Comparison of ENCODE assay signal across 10 mouse cellular contexts in the genomic region with DNA sequence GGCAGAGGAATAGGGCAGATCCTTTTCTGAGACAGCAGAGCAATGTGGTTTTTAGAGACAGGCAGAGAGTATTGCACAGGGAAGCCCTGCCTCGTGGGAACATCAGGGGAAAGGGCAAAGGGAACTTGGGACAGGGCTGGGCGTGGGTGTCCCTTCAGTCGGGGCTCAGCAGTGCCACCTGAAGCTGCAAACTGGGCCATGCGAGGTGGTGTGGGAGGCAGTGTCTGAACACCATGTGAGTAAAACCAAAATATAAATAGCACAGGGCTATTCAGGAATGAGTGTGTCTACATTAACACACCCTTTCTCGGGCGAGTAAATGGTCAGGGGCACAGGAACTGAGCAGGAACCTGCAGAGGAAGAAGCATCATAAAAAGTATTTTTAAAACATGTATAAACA.
DNase-seq lines count a peak whose midpoint lies in the region; ATAC-seq and TF ChIP-seq lines count a peak whose summit lies in the region.
"Had no signal": no experiment of that assay in that cellular context is flagged by ENCODE, and none has a peak within 500 bp of the region (broad histone marks: within the 10 kb centered on the region; RNA-seq: fewer than 3 reads in every experiment).

No protein-coding gene starts in this region.

- no peaks in the 10 kb centered on the region for H3K27me3 ChIP-seq in forebrain, embryonic 14.5 days (replicated peaks; ENCODE audit: control insufficient read depth, insufficient read depth, low read length)
- no peaks in the 10 kb centered on the region for H3K27me3 ChIP-seq in forebrain, postnatal 0 days (ENCODE audit: insufficient read depth, low read length)
- no peaks in the 10 kb centered on the region for H3K27me3 ChIP-seq in lung, postnatal 0 days (replicated peaks; ENCODE audit: insufficient read depth, low read length)

- TF ChIP-seq EP300 in lung, postnatal 0 days (IDR thresholded peaks at IDR 0.05) = no peak

- DNase-seq in forebrain, embryonic 14.5 days (ENCODE audit: low spot score) = no peak
- no peak for DNase-seq in forebrain, postnatal 0 days
- peak; percentile 14 to 22 for DNase-seq in lung, adult 18-20 months
- no peak for DNase-seq in lung, postnatal 0 days (ENCODE audit: low spot score)
- DNase-seq in gastrocnemius, postnatal 14 days = peak; percentile 30
- peak; percentile 42 for DNase-seq in heart, postnatal 4 days
- no peak for DNase-seq in thymus, adult 18-20 months
- DNase-seq in T-cell, adult 2 months (ENCODE audit: low spot score) = no peak
- DNase-seq: lung, embryonic 14.5 days; spleen, adult 18-20 months had no signal

- no peak for TF ChIP-seq CTCF in forebrain, postnatal 0 days (IDR thresholded peaks at IDR 0.05; ENCODE audit: low read depth)
- TF ChIP-seq CTCF in lung, postnatal 0 days (IDR thresholded peaks at IDR 0.05) = no peak

- 0 out of 2 replicates have a peak overlapping the region, but pooled peaks have one; percentile 21 for H3K27ac ChIP-seq in forebrain, embryonic 14.5 days (ENCODE audit: low read depth, low read length)
- H3K27ac ChIP-seq in forebrain, postnatal 0 days (ENCODE audit: low read depth, low read length) = no peak overlapping the region
- no peak overlapping the region for H3K27ac ChIP-seq in lung, postnatal 0 days (ENCODE audit: low read length)

- ATAC-seq in forebrain, embryonic 14.5 days = peak; percentile 33; the same call in 1 of the 2 replicates
- no peak; the same call in 1 of the 2 replicates for ATAC-seq in forebrain, postnatal 0 days
- no peak for ATAC-seq in lung, postnatal 0 days

- H3K9ac ChIP-seq in forebrain, embryonic 14.5 days (ENCODE audit: low read length) = no peak overlapping the region
- no peak overlapping the region for H3K9ac ChIP-seq in forebrain, postnatal 0 days
- no peak overlapping the region for H3K9ac ChIP-seq in lung, postnatal 0 days (replicated peaks; ENCODE audit: low read depth)
- H3K9ac ChIP-seq: lung, embryonic 14.5 days had no signal

- intact Hi-C loops in gastrocnemius, postnatal 14 days (cut with DNase I; ENCODE audit: low total_unique reads) = no loop called here

- H3K4me2 ChIP-seq in forebrain, embryonic 14.5 days (ENCODE audit: low read length) = no peak overlapping the region
- no peak overlapping the region for H3K4me2 ChIP-seq in forebrain, postnatal 0 days (ENCODE audit: low read depth)
- no peak overlapping the region for H3K4me2 ChIP-seq in lung, postnatal 0 days (replicated peaks; ENCODE audit: low read depth, low read length)
- H3K4me2 ChIP-seq: lung, embryonic 14.5 days had no signal

- H3K9me3 ChIP-seq in forebrain, embryonic 14.5 days (replicated peaks; ENCODE audit: control insufficient read depth, low read length) = no peaks in the 10 kb centered on the region
- H3K9me3 ChIP-seq in forebrain, postnatal 0 days (ENCODE audit: low read length) = no peaks in the 10 kb centered on the region
- peaks cover 5% of the 10 kb centered on the region; the same call in 1 of the 2 replicates for H3K9me3 ChIP-seq in lung, postnatal 0 days (ENCODE audit: low read length)

- no peak overlapping the region for H3K4me3 ChIP-seq in forebrain, embryonic 14.5 days (ENCODE audit: low read depth, low read length)
- H3K4me3 ChIP-seq in forebrain, postnatal 0 days (ENCODE audit: low read depth, low read length) = no peak overlapping the region
- H3K4me3 ChIP-seq in lung, postnatal 0 days (ENCODE audit: low read depth, low read length) = no peak overlapping the region

- H3K4me1 ChIP-seq in forebrain, embryonic 14.5 days (ENCODE audit: control insufficient read depth, insufficient read depth, low read length) = peaks cover 8% of the 10 kb centered on the region
- no peaks in the 10 kb centered on the region for H3K4me1 ChIP-seq in forebrain, postnatal 0 days (ENCODE audit: insufficient read depth)
- no peaks in the 10 kb centered on the region for H3K4me1 ChIP-seq in lung, postnatal 0 days (ENCODE audit: insufficient read depth, low read depth, low read length)

- H3K36me3 ChIP-seq in forebrain, embryonic 14.5 days (ENCODE audit: control insufficient read depth, insufficient read depth, low read length) = 0 out of 2 replicates have a peak, but pooled peaks cover 2% of the 10 kb centered on the region
- H3K36me3 ChIP-seq in forebrain, postnatal 0 days (ENCODE audit: insufficient read depth) = no peaks in the 10 kb centered on the region; the same call in 1 of the 2 replicates
- no peaks in the 10 kb centered on the region for H3K36me3 ChIP-seq in lung, postnatal 0 days (ENCODE audit: insufficient read depth, low read length)

- 70% methylated on average over 6 of the region's 6 CpGs for WGBS in forebrain, embryonic 14.5 days
- WGBS in forebrain, postnatal 0 days = 60% methylated on average over 6 of the region's 6 CpGs
- WGBS in lung, postnatal 0 days = 48% methylated on average over 6 of the region's 6 CpGs

Comparison
In these comparisons a context has a peak if more than half of its experiments do, and no peak if none do; other contexts are left out.
1. DNase-seq: peak in lung, adult 18-20 months (2 of 2), gastrocnemius, postnatal 14 days (single experiment) and heart, postnatal 4 days (single experiment); none in forebrain, embryonic 14.5 days (single experiment), forebrain, postnatal 0 days (single experiment), lung, postnatal 0 days (single experiment), thymus, adult 18-20 months (0 of 2) and T-cell, adult 2 months (single experiment).